Mouse (Mus musculus): ENCODE measurements at regions not wholly inside any gene's neighbourhood (a gene's known extent, or its start where the extent isn't known, plus 50 kb on each side); places are given as distances from the start of the nearest gene placed in this dataset.
"Not testable (repeated sequence)": the region's sequence is repeated elsewhere in the genome, so short reads cannot be mapped to it uniquely, and the experiment has no call there.

DNA sequence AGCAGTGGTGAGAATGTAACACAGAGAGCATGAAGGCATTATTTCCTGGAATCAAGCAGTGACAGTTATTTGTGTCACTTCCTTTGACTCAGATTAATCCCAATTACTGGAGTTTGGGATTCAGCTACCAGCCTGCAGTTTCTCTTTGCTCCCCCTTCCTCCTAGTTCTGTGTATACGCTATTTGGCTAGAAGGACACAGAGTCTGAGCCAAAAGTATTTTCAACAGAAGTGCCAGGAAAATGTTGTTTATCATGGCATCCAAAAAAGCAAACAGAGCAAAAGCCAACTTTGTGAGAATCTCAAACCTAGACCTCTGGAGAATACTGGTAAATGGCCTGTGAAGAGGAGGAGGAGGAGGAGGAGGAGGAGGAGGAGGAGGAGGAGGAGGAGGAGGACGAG is 600.4 kb downstream of the Crisp4 start:
- DNase-seq = no peak

DNA sequence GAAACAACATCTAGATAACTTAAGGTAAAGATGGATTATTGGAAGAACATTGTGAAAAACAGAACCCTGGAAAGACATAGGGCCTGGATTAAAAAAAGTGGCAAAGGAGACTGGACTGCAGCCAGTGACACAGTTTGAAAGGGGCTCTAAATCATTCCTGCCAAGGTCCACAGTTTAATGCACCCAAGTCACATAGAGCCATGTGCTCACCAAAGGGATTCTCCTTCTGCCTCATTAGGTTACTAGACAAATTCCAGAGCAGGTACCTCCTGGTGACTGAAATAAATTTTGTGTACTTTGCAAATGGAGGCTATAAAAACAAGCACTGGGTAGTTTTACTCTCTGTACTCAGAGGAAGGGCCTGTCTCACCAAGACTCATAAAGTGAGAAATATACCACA is 607.5 kb downstream of the Crisp4 start:
- no peak for DNase-seq

DNA sequence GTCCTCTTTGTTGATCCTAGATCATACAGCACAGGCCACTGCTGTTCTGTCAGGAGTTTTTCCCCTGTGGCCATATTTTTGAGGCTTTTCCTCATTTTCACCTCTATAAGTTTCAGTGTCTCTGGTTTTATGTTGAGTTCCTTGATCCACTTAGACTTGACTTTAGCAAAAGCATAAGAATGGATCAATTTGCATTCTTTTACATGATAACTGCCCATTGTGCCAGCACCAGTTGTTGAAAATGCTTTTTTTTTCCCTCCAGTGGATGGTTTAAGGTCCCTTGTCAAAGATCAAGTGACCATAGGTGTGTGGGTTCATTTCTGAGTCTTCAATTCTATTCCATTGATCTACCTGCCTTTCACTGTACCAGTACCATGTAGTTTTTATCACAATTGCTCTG is 614.4 kb downstream of the Crisp4 start:
- not testable (repeated sequence) for DNase-seq

DNA sequence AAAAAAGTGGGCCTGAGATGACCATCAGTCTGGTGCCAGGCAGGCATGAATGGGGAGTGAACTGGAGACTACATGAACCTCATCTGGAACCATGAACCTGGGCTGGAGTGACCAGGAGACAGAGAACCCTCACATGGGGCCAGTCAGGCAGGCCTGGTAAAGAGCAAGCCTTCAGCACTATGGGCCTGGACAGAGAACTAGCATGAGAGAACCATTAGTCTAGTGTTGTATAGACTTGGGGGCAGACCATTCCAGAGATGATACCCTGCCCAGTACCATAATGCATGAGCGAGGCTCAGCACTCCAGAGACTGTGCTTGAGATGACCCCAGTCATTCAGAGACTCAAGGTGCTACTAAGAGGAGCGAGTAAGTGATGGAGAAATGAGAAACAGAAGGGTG is 625.6 kb downstream of the Crisp4 start:
- no peak for DNase-seq

DNA sequence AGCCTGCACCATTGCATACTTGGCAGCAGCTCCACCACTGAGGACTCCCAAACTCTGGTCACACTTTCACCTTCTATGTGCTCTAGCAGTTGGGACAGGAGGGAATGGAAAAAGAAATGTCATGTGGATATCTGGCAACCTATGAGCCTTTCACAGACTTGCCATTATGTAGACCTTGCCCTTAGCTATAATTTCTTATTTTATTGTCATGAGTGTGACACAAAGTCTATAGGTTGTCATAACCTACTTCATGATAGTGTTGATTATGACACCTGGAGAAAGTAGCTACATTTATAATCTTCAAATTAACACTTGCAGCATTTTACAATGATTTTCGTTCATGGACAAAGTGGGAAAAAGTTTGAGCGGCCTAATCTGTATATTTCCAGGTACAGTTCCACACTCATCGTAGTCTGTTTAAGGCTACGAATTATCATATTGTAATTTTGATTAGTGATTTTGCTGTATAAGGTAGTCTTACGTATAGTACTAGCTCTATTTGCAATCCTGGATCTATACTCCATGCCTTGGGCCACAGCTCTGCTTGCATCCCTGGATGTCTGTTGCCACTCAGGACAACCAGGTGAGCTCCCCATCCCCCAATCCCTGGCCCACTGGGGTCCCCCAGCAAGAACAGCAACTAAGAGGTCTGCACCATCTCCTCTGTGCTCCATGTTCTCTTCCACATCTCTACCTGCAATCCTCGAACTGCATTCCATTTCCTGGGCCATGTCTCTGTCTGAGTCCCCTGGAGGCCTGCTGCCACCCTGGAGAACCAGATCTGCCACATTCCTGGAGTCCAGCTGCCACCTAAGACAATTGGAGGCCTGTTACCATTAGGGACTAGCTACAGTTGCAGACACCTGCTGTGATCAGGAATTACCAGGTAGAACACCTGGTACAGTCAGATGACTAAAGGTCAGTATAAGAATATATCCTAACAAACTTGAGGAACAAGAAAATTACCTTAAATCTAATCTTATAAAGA is 639.3 kb downstream of the Crisp4 start:
- DNase-seq = no peak

DNA sequence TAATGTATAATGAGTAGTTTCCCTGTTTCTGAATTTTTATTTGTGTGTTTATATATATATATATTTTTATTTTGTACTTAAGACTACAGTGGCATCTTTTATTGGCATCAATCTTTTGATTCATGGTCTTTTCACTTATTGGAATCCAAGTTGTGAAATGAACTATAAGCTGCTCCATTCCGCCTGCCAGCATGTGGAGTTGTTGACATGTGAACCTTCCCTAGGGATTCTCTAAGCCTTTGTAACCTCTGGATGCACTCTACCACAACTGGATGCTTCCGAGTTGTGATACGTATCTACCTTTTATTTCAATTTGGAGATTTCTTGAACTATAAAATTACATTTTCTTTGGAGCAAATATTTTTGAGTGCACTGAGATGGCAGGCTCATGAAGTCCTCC is 652.1 kb downstream of the Crisp4 start:
- DNase-seq = no peak

DNA sequence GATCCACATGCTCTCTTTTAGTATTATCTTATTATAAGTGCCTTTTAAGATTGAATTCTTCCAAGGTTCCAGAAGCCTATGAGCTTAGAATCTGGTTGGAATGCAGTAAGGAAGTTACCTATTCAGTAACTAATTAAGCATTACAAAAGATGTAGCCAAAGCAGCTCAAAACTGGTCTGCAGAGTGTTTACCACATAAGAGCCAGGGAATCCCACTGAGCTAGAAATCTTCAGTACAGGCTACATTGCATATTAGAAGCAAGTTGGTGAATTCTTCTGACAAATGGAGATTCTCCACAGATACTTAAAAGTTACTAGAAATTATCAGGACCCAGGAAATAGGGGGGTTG is 655.9 kb downstream of the Crisp4 start:
- DNase-seq = not testable (repeated sequence)

DNA sequence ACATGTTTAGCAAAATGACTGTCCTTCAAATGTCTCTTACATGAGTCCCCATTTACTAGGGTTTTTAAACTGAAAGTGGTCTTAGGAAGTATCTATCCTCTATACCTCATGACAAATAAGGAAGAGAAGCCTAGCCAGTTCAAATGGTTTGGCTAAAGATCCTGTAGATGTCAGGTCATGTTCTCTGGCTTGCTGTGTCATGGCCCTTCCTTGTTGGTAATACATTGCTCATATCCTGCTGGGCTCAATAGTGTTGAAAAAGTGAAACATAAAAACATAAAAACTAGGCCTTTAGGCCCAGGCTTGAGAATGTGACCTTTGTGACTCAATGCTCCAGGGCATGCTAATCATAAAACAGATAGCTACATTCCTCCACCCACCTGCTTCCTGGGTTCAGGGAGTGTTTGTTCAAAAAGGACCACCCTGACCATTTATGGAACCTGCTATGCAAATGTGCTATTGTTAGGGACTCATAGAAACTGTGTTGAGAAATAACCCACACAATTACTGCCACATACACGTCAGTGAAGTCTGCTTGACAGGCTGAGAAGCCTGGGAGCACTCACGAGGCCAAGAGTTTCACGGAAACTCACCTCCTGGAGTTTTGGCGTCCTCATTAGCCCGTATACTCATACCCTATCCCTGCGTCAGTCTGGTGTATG is 656.4 kb downstream of the Crisp4 start:
- not testable (repeated sequence) for DNase-seq

DNA sequence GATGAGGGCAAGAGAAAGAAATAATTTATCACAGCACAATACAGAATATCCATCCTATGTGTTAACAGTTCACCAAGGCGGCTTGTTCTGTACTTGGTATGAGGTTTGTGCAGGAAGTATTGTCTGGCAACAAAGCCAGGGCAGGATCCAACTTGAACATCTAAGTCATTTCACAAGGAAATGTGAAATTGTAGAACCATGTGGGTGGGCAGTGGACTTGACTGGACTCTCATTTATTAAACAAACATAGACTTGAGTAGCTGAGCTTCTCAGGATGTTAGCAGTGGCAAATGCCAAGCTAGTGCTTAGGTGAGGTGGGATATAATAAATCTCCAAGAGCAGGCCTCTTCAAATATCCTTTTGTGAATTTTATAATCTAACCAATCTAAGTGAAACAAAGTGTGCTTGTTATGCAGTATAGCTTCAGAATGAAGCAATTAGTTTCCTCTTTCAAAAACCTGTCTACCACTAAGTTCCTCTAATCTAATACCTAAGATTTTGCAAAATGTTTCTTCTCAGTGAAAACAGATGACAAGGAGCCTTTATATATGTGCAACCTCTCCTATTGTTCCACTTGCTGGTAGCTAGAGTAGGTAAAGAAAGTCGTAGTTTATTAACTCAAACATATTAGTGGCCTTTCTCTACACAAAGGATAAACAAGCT is 694.4 kb downstream of the Crisp4 start:
- DNase-seq = no peak

DNA sequence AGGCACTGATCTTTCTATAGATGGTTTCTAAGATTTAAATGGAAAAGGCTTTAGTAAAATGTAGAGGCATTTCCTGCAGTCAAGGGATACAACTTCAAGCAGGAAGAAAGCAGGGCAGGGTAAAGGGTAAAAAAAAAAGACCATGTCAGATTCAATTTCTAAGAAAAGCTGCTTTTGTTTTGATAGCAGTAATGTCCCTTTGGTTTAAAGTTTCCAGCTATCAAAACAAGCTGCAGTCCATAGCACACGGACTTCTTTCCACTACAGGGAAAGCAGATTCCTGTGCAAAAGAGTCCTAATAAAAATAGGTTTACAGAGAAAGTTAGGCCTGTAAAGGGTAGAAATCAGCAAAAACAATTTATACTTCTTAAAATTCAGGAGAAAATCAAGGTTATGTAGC is 695.0 kb downstream of the Crisp4 start:
- no peak for DNase-seq

DNA sequence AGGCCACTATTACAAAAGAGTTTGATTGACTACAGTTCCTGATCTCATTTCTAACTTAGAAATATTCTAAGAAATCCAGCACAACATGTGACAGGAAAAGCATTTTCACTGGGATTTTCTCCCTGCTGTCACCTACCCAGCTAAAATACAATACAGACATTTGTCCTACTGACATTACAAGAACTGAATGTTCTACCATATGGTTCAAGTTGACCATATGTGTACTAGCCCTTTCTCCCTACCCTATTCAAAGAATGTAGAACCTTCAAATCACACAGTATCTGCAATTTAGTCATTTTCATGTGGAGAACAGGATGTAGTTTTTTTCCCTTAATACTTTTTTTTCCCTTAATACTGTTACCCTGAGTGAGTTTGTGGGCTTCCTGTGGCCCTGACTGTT is 695.4 kb downstream of the Crisp4 start:
- no peak for DNase-seq

DNA sequence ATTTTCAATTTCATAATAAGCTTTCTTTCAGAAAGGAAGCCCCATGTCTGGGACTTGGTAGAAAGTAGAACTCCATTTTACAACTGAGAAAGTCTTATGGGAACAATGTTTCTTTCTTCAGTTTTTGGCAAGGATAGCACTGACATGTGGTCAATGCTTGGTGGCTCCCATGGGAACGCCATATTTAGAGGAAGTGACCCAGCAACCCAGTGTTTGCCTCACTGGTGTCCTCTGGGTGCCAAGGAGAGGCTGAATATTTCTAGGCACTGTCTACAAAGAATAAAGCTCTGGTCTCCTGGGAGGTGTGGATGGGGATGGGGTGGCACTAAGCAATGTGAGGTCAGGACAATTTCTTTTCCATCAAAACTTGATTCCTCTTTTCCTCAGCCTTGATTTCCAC is 696.4 kb downstream of the Crisp4 start:
- peak; percentile 25 for DNase-seq

DNA sequence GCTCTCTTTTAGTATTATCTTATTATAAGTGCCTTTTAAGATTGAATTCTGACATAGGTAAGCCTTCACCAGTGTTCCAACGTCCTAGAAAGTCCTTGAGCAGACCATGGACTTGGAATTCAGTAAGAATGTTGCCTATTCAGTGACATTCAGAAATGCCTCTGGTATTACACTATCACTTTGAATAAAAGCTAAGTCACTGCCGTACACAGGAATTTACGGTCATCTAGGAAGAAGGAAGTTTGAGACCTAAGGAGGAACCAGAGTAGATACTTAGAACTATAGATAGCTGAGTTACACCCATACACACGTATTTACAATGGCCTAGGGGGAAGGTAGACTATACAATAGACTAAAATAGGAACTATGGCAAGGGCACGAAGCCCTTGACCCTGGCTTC is 711.6 kb downstream of the Crisp4 start:
- DNase-seq = not testable (repeated sequence)

DNA sequence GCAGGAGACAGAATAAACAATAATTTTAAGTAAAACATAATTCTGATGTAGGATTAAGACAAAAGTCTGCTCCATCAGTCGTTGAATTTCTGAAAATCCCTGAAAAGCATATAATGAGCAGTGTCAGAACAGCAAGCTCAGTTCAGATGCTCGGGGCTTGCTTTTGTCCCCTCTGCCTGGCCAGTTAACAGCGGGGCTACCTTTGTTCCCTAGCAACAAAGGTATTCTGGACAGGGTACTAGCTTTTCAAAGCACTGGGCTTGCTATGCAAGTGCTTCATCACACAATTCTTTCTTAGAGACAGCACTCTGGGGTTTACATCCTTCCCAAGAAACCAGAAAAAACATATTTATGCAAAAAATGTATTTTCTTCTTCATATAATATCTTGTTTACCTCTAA is 729.7 kb downstream of the Crisp4 start:
- no peak for DNase-seq

DNA sequence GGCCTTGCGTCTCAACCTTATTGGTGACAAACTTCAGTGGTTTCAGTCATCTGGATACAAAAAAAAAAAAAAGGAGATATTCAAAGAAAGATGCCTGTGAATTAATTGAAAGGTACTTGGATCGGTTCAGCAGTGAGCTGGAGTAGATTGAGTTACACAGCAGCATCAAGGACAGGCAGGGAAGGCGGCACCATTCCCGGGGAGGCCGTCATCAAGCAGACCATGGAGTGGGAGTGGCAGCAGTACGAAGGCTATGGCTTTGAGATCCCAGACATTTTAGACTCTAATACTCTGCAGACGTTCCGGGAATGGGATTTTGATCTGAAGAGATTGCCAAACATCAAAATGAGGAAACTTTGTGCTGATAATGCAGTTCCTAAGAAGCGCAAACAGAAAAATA is 750.8 kb downstream of the Crisp4 start:
- peak; percentile 1 for DNase-seq

DNA sequence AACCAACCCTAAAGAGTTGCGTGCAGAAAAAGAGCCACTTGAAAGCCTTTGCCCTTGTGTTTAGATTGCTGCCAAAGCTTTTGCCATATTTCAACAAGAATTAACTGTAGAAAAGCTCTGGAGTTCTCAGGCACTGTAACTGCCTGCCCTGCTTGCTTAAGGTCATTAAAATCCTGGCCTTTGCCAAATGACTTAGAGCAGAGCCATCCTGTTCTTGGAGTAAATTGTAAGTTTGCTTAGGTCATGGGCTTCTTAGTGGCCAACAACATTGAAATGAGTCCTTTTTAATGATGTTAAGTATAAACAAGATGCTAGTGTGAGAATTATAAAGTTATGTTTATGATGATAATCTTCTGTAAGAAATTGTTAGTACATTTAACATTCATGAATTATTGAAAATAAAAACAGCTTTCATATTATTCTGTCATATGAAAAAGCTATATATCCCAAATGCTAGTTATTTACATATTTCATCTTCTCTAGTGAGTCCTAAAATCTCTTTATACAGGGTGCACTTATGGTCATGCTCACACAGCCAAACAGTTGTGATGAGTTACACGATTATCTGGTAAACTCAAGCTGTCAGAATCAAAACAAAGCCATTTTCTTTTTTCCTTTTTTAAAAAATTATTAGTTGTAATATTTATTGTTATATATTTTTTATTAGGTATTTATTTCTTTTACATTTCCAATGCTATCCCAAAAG is 753.4 kb downstream of the Crisp4 start:
- DNase-seq = no peak

DNA sequence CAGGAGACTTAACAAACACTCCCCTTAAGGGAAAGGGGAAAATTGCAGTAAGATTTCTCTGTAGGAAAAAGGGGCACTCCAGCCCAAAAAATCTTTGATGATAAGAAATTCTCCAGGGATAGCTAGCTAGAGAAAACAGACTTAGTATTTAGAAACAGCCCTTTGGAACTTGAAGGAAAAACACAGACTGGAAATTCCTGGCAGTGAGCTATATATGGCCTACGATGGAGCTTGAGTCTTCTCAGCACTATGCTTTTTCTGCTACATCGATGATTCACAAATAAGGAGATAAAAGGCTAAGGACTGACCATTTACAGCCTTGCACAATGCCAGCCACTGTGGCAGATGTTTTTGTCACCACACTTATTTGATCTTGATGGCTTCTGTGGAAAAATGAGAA is 768.1 kb downstream of the Crisp4 start:
- no peak for DNase-seq

DNA sequence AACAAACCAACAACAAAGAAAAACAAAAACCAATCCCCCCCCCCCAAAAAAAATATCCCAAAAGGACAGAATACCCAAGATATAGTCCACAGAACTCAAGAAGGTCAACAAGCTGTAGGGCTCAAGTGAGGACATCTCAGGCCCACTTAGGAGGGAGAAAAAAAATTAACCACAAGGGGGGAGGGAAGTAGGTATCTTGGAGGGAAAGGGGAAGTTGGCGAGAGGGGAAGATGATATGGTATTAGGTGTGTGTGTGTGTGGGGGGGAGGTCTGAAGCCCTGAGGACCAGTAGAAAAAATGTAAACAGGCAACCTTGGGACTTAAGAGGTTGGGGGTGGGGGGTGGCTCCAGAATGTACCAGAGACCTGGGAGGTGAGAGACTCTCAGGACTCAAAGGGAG is 797.4 kb downstream of the Crisp4 start:
- no peak for DNase-seq

DNA sequence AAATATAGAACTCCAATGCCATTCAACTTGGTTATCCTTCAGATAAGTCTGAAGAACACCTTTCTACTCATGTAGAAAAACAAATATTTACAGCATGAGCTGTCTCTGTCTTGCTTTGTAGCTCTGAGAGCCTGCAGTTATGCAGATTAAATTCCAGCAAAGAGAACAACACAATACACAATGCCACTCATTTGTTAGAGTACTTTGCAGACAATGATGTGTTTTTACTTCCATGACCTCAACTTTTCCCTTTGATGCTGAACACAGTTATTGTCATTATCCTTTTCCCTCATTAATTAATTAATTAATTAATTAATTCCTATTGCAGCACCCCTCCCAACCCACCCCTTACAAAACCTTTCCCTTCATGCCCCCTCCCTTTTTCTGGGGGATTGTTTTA is 807.9 kb downstream of the Crisp4 start:
- DNase-seq = no peak

DNA sequence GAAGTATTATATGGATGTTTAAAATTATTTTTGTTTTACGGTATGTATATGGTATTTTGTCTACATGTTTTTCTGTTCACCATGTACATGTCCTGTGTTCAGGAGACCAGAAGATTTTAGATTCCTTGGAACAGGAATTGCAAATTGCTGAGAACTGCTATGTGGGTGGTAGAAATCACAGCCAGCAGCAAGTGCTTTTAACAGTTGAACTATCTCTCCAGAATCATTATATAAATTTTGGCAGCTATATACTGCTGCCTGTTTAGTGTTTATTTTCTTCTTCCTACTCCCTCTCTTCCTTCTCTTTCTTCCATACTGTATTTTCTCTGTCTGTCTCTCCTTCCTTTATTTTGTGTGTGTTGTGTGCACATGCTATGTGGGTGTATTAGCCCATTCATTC is 834.3 kb downstream of the Crisp4 start:
- DNase-seq = not testable (repeated sequence)

DNA sequence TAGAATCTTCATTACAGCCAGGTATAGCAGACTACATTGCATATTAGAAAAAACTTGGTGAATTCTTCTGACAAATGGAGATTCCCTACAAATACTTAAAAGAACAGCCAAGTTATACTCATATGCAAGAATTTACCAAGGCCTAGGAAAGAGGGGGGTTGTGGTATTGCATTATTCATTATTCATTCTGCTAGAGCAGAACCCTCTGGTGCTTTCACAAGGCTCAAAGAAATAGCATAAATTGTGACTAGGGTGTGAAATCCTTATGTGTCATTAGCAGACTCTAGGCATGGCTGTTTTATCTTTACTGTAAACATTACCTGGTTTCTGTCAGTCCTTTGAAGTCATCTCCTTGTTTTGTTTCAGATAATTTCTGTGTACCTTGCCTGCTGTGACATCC is 835.8 kb downstream of the Crisp4 start:
- DNase-seq = not testable (repeated sequence)

Data from adrenal gland, postnatal 10 days (tissue).